Mouse (Mus musculus): ENCODE data around the gene Slc25a47. TPM values are rescaled to one million over a fixed set of nuclear protein-coding genes. Genes with fewer than 3 reads are reported as not detected.

Gene Slc25a47
- total and polyA plus RNA-seq, 3 experiments: 3.0 to 5.3 (median 3.1) TPM

- H3K4me2 ChIP-seq (ENCODE audit: insufficient read depth, low read depth, poor library complexity, severe bottlenecking): no peak overlapping the region
- H3K27ac ChIP-seq (ENCODE audit: insufficient read depth, low read depth): no peak overlapping the region
Observed at GRCm38 (mm10) chr12:108856186-108856585, 20.3 kb downstream of the Slc25a47 start.

GRCm38 (mm10) chr12:108857109-108857508 lies 21.3 kb downstream of the Slc25a47 start:
- in situ Hi-C loops (cut with MboI; ENCODE audit: low pct_ligation_motif_present, low pct_unique_long_range_greater_than_20kb, low sequenced_read_pairs): no loop called here

More at GRCm38 (mm10) chr12:108856186-108856585, 20.3 kb downstream of the Slc25a47 start:
- Histone ChIP-seq H3K4me1 (ENCODE audit: control insufficient read depth in 1 of 2, insufficient read depth in 2 of 2) (no peaks in the 10 kb centered on the region), H3K9ac (ENCODE audit: insufficient read depth, low read depth) (no peak overlapping the region), H3K36me3 (replicated peaks in 1 of 2; ENCODE audit: control insufficient read depth in 1 of 2, insufficient read depth in 1 of 2, low read length in 1 of 2) (peaks cover 24 to 55% of the 10 kb centered on the region in 2 experiments), H3K4me3 (replicated peaks in 1 of 3; ENCODE audit: low read depth in 2 of 3, low read length in 2 of 3, poor library complexity in 1 of 3) (no peak overlapping the region), H3K27me3 (replicated peaks) (no peaks in the 10 kb centered on the region), H3K9me3 (replicated peaks; ENCODE audit: low read length) (no peaks in the 10 kb centered on the region), H3K79me2 (replicated peaks; ENCODE audit: control insufficient read depth, extremely low read depth, insufficient read depth, poor library complexity, severe bottlenecking) (no peaks in the 10 kb centered on the region)
- dilution Hi-C loops (cut with MboI; ENCODE audit: extremely low pct_ligation_motif_present, extremely low pct_unique_long_range_greater_than_20kb, low sequenced_read_pairs) (no loop called here), in situ Hi-C loops (cut with MboI; ENCODE audit: low pct_ligation_motif_present, low pct_unique_long_range_greater_than_20kb, low sequenced_read_pairs) (no loop called here)
- no peak for TF ChIP-seq MYC (IDR thresholded peaks at IDR 0.05; ENCODE audit: low read depth, low read length)
- TF ChIP-seq ETS1 (conservative IDR thresholded peaks at IDR 0.05; ENCODE audit: low read depth, low read length): no peak
- no peak for DNase-seq (ENCODE audit: extremely low read depth)

GRCm38 (mm10) chr12:108857589-108858184 lies 21.8 kb downstream of the Slc25a47 start:
- TF ChIP-seq UBTF (IDR thresholded peaks at IDR 0.05; ENCODE audit: low read depth, low read length): no peak
- no peak for TF ChIP-seq HCFC1 (IDR thresholded peaks at IDR 0.05; ENCODE audit: low read depth, low read length)
- TF ChIP-seq KAT2A (IDR thresholded peaks at IDR 0.05; ENCODE audit: insufficient replicate concordance, low read length): no peak
- no peak; the same call in 1 of the 2 replicates for TF ChIP-seq POLR2AphosphoS2 (IDR thresholded peaks at IDR 0.05; ENCODE audit: low read depth, low read length)
- no peak for TF ChIP-seq ZKSCAN1 (IDR thresholded peaks at IDR 0.05; ENCODE audit: borderline replicate concordance, low read depth, low read length)
- TF ChIP-seq E2F4 (IDR thresholded peaks at IDR 0.05; ENCODE audit: insufficient replicate concordance, low read depth, low read length): no peak
- TF ChIP-seq NELFE (IDR thresholded peaks at IDR 0.05; ENCODE audit: low read depth, low read length): no peak
- TF ChIP-seq ZC3H11A (IDR thresholded peaks at IDR 0.05; ENCODE audit: low read depth, low read length): no peak
- TF ChIP-seq RAD21 (IDR thresholded peaks at IDR 0.05; ENCODE audit: low read depth, low read length): no peak
- TF ChIP-seq JUN (IDR thresholded peaks at IDR 0.05; ENCODE audit: insufficient read depth, low read depth, low read length): no peak
- TF ChIP-seq MAZ (IDR thresholded peaks at IDR 0.05; ENCODE audit: low read depth, low read length): no peak
- no peak for TF ChIP-seq GABPA (IDR thresholded peaks at IDR 0.05; ENCODE audit: insufficient replicate concordance, low read depth, low read length)
- no peak for TF ChIP-seq BHLHE40 (IDR thresholded peaks at IDR 0.05; ENCODE audit: low read depth, low read length)
- no peak for TF ChIP-seq MXI1 (IDR thresholded peaks at IDR 0.05; ENCODE audit: low read depth, low read length)
- no peak for TF ChIP-seq POLR2A (IDR thresholded peaks at IDR 0.05; ENCODE audit: low read depth, low read length)
- no peak for TF ChIP-seq USF1 (IDR thresholded peaks at IDR 0.05; ENCODE audit: low read depth, low read length)
- dilution Hi-C loops (cut with MboI; ENCODE audit: extremely low pct_ligation_motif_present, extremely low pct_unique_long_range_greater_than_20kb, low sequenced_read_pairs): no loop called here
- no peaks in the 10 kb centered on the region for H3K4me1 ChIP-seq (ENCODE audit: control insufficient read depth in 1 of 2, insufficient read depth in 2 of 2)
- no peaks in the 10 kb centered on the region for H3K79me2 ChIP-seq (replicated peaks; ENCODE audit: control insufficient read depth, extremely low read depth, insufficient read depth, poor library complexity, severe bottlenecking)
- in situ Hi-C loops (cut with MboI; ENCODE audit: low pct_ligation_motif_present, low pct_unique_long_range_greater_than_20kb, low sequenced_read_pairs): no loop called here
- H3K9ac ChIP-seq (ENCODE audit: insufficient read depth, low read depth): no peak overlapping the region
- H3K36me3 ChIP-seq (replicated peaks in 1 of 2; ENCODE audit: control insufficient read depth in 1 of 2, insufficient read depth in 1 of 2, low read length in 1 of 2): peaks cover 36 to 70% of the 10 kb centered on the region in 2 experiments
- H3K27ac ChIP-seq (ENCODE audit: insufficient read depth, low read depth): no peak overlapping the region
- H3K9me3 ChIP-seq (replicated peaks; ENCODE audit: low read length): no peaks in the 10 kb centered on the region
- DNase-seq (ENCODE audit: extremely low read depth): no peak
- no peak overlapping the region for H3K4me3 ChIP-seq (replicated peaks in 1 of 3; ENCODE audit: low read depth in 2 of 3, low read length in 2 of 3, poor library complexity in 1 of 3)
- no peak overlapping the region for H3K4me2 ChIP-seq (ENCODE audit: insufficient read depth, low read depth, poor library complexity, severe bottlenecking)
- no peaks in the 10 kb centered on the region for H3K27me3 ChIP-seq (replicated peaks)

More at GRCm38 (mm10) chr12:108857109-108857508, 21.3 kb downstream of the Slc25a47 start:
- dilution Hi-C loops (cut with MboI; ENCODE audit: extremely low pct_ligation_motif_present, extremely low pct_unique_long_range_greater_than_20kb, low sequenced_read_pairs): no loop called here
- peaks cover 31 to 64% of the 10 kb centered on the region in 2 experiments for H3K36me3 ChIP-seq (replicated peaks in 1 of 2; ENCODE audit: control insufficient read depth in 1 of 2, insufficient read depth in 1 of 2, low read length in 1 of 2)
- H3K4me1 ChIP-seq (ENCODE audit: control insufficient read depth in 1 of 2, insufficient read depth in 2 of 2): no peaks in the 10 kb centered on the region
- no peaks in the 10 kb centered on the region for H3K79me2 ChIP-seq (replicated peaks; ENCODE audit: control insufficient read depth, extremely low read depth, insufficient read depth, poor library complexity, severe bottlenecking)
- H3K9ac ChIP-seq (ENCODE audit: insufficient read depth, low read depth): no peak overlapping the region
- no peaks in the 10 kb centered on the region for H3K27me3 ChIP-seq (replicated peaks)
- no peak overlapping the region for H3K27ac ChIP-seq (ENCODE audit: insufficient read depth, low read depth)
- H3K4me2 ChIP-seq (ENCODE audit: insufficient read depth, low read depth, poor library complexity, severe bottlenecking): no peak overlapping the region
- DNase-seq (ENCODE audit: extremely low read depth): no peak
- no peak for TF ChIP-seq POLR2A (IDR thresholded peaks at IDR 0.05; ENCODE audit: low read depth, low read length)
- no peak for TF ChIP-seq KAT2A (IDR thresholded peaks at IDR 0.05; ENCODE audit: insufficient replicate concordance, low read length)
- TF ChIP-seq GABPA (IDR thresholded peaks at IDR 0.05; ENCODE audit: insufficient replicate concordance, low read depth, low read length): no peak
- TF ChIP-seq USF1 (IDR thresholded peaks at IDR 0.05; ENCODE audit: low read depth, low read length): no peak
- no peak for TF ChIP-seq TBP (conservative IDR thresholded peaks at IDR 0.05; ENCODE audit: low read depth, low read length)
- no peak for TF ChIP-seq E2F4 (IDR thresholded peaks at IDR 0.05; ENCODE audit: insufficient replicate concordance, low read depth, low read length)
- no peak for TF ChIP-seq ETS1 (conservative IDR thresholded peaks at IDR 0.05; ENCODE audit: low read depth, low read length)
- no peak for TF ChIP-seq MAX (IDR thresholded peaks at IDR 0.05; ENCODE audit: low read length)
- TF ChIP-seq CTCF (conservative IDR thresholded peaks at IDR 0.05 in 1 of 2, IDR thresholded peaks at IDR 0.05 in 1 of 2; ENCODE audit: low read depth in 2 of 2, low read length in 2 of 2): no peak
- TF ChIP-seq ZKSCAN1 (IDR thresholded peaks at IDR 0.05; ENCODE audit: borderline replicate concordance, low read depth, low read length): no peak
- no peak for TF ChIP-seq POLR2AphosphoS2 (IDR thresholded peaks at IDR 0.05; ENCODE audit: low read depth, low read length)
- no peak for TF ChIP-seq ZMIZ1 (IDR thresholded peaks at IDR 0.05; ENCODE audit: low read depth, low read length)
- no peak overlapping the region for H3K4me3 ChIP-seq (replicated peaks in 1 of 3; ENCODE audit: low read depth in 2 of 3, low read length in 2 of 3, poor library complexity in 1 of 3)
- no peaks in the 10 kb centered on the region for H3K9me3 ChIP-seq (replicated peaks; ENCODE audit: low read length)
